Mouse (Mus musculus) brown adipose tissue, adult 24 weeks (tissue): ENCODE measurements around the gene Cask. TPM values are rescaled to one million over a fixed set of nuclear protein-coding genes. Genes with fewer than 3 reads are reported as not detected.
A peak's percentile ranks its signal among the peaks of the same experiment; 100 is the strongest.

Experiments
- H3K27ac ChIP-seq: fragments of 200-500 bp; replicated peaks from 2 replicates; pipeline ENCODE4 v1.5.1; 2012; ENCODE audit warnings: low read depth, mild to moderate bottlenecking, low read length
- H3K4me1 ChIP-seq: fragments of 200-500 bp; 2 replicates; pipeline ENCODE4 v1.6.1; 2012; ENCODE audit warnings: low read length, mixed read lengths; ENCODE audit not compliant: control insufficient read depth, insufficient read depth, insufficient read length
- H3K4me3 ChIP-seq: fragments of 200-500 bp; 2 replicates; pipeline ENCODE4 v1.5.1; 2012; ENCODE audit warnings: low read depth, mild to moderate bottlenecking, low read length, moderate library complexity; ENCODE audit not compliant: insufficient read depth
- polyA plus RNA-seq: library from polyadenylated mRNA; stranded (reverse); fragments of >200 nt; gene quantifications from 2 replicates; pipeline ENCODE4 v1.2.4, GENCODE M21; 2012; ENCODE audit not compliant: missing spikeins, insufficient read depth, insufficient read length

The Cask gene
- polyA plus RNA-seq: 16.2 and 23.0 TPM in 2 replicates

DNA sequence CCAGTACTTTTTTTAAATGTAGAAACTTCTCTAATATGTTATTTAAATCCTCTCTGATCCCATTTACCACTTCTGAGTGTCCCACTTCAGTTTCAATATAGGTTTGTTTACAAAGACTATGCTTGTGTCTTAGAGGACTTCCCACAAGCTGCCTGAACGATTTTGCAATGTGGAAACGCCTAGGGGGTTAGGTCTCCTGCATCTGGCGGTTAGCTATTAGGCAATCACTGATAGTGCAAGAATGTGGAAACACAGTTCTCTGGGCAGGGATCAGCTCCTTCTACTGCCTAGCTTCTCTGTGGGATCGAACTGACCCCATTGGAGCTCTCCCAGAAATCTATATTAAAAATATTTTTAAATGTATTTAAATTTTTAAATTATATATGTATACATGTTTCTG, at the start of gene Cask:
Gene Cask, minus strand, starts transcription at position 83 of the 400 bp plus-strand sequence.
- H3K4me3 ChIP-seq: no peak within 1 kb of the TSS
- H3K4me1 ChIP-seq: no peaks in the 10 kb centered on the region
- no peak within 1 kb of the TSS for H3K27ac ChIP-seq

DNA sequence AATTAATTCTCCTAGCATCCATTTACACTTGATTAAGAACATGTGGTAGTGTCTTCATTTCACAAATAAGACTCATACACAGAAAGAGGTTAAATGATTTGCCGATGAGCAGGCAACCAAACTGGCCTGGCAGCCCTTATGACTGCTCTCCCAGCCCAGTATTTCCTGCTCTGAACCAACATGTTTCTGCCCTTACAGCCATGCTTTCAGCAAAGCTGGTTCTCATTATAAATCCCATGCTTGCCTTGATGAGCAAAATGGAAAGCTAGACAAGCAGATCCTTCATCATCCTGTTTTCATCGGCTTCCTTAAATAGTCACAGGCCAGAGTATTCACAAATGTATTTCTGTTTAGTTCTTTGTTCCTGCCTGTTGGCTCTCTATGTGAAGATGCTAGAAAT, 38.8 kb upstream of the Cask start:
- no peaks in the 10 kb centered on the region for H3K4me1 ChIP-seq

GRCm38 (mm10) chrX:13884348-13884747, 33.2 kb upstream of the Cask start:
- no peak overlapping the region for H3K4me3 ChIP-seq
- no peaks in the 10 kb centered on the region for H3K4me1 ChIP-seq

More for the DNA sequence above, 38.8 kb upstream of the Cask start:
- no peak overlapping the region for H3K4me3 ChIP-seq
- H3K27ac ChIP-seq: no peak overlapping the region

GRCm38 (mm10) chrX:13881969-13882368, 30.8 kb upstream of the Cask start:
- Histone ChIP-seq H3K4me3 (no peak overlapping the region), H3K27ac (no peak overlapping the region), H3K4me1 (no peaks in the 10 kb centered on the region; the same call in 1 of the 2 replicates)

More at GRCm38 (mm10) chrX:13884348-13884747, 33.2 kb upstream of the Cask start:
- H3K27ac ChIP-seq: no peak overlapping the region

DNA sequence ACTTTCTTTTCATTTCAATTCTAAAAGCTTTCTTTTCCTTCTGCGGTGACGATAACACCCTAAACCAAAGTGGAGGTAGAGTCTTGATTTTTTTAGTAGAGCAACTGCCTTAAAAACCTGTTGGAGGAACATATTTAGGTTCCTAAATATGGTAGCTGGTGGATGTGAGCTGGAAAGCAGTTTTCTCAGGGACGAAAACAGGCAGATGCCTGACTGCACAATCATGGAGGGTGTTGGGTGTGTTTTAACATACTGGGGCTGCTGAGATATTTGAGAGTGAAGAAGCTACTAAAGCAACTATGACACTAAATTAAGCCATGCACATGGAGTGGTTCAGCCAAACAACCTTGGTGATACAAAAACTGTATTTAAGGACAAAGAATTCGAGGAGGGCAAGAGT, 9.0 kb upstream of the Cask start:
- Histone ChIP-seq H3K4me1 (no peaks in the 10 kb centered on the region), H3K4me3 (no peak overlapping the region), H3K27ac (no peak overlapping the region)

DNA sequence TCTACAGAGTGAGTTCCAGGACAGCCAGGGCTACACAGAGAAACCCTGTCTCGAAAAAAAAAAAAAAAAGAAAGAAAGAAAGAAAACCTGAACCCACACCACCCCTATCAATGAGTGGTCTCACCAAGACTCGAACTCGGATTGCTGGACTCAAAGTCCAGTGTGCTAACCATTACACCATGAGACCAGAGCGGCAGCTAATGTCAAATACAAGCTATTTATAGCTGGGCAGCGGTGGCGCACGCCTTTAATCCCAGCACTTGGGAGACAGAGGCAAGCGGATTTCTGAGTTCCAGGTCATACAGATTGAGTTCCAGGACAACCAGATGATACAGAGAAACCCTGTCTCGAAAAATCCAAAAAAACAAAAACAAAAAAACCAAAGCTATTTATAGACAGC, 7.9 kb upstream of the Cask start:
- no peak overlapping the region for H3K27ac ChIP-seq
- no peaks in the 10 kb centered on the region for H3K4me1 ChIP-seq
- H3K4me3 ChIP-seq: no peak overlapping the region

DNA sequence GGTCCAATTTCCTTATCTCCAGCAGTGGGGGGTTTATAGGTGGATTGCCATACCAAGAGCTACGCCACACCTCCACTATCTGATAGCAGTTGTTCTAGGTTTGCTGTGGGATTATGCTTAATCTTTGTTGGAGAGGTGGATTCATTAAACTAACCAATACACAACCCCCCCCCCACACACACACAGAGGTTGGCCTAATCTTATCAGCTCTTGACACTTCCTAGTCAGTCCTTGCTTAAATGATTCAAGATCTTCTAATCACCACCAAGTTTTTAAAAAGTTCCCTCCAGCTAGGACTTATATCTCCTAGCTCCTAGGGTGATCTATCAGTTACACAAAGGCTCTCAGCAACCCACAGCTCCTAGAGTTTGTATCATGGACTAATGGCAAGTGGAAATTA, 2.7 kb downstream of the Cask start:
- H3K4me3 ChIP-seq: no peak overlapping the region

DNA sequence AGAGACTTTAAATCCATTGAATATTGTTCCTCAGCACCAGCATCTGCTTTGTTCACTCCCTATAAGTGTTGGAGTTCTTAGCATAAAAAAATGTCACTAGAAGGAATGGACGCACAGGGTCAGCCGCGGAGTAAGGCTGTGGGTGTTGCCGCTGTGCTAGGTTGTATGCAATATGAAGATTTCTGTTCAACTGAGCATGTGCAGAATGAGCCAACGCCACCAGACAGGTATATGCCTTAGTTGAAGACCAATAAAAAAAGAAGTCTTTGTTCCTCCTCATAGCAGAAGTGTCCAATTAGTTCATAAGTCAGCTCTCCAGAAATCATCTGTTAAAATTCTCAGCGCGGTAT, 3.7 kb downstream of the Cask start:
- H3K4me1 ChIP-seq: no peaks in the 10 kb centered on the region
- H3K27ac ChIP-seq: peak overlapping the region; percentile 81
- peak overlapping the region; percentile 88 for H3K4me3 ChIP-seq

More for the DNA sequence above, 2.7 kb downstream of the Cask start:
- Histone ChIP-seq H3K4me1 (no peaks in the 10 kb centered on the region), H3K27ac (no peak overlapping the region)

DNA sequence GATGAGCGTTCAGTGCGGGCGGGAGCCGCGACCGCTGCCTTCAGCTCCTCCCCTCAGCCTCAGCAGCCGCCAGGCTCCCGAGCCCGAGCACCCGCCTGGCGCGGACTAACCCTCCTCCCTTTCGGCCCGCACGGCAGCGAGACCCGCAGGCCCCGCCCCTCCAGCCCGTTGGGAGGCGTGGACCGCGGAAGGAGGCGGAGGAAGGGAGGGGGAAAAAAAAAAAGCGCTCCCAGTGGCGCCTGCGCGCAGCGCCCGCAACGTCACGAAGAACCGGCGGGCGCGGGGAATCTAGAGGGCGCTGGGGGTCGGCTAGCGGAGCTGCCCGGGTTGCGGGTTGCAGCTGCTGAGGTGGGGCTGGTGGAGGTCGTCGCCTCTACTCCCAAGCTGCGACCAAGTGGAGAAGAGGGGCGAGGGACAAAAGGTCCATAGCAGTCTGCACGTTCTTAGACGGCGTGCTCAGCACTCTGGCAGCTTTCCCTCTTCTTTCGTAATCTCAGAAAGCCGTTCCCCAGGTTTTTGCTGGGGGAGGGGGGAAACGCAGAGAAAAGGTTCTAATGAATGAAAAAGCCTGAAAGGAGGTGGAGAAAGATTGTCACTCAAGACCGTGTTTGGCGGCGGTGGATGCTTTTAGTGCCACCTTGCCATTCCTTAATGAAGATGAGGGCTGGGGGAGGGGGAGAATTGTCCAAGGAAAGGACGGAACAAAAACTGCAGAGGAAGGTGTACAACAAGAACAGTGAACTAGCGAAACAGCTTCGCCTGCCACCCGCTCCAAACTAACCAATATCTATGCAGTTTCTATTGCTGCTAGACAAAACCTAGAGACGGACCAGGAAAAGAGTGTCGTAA, 4.3 kb downstream of the Cask start:
- Histone ChIP-seq H3K4me3 (peak overlapping the region; percentile 88), H3K27ac (peak overlapping the region; percentile 81), H3K4me1 (no peaks in the 10 kb centered on the region)

DNA sequence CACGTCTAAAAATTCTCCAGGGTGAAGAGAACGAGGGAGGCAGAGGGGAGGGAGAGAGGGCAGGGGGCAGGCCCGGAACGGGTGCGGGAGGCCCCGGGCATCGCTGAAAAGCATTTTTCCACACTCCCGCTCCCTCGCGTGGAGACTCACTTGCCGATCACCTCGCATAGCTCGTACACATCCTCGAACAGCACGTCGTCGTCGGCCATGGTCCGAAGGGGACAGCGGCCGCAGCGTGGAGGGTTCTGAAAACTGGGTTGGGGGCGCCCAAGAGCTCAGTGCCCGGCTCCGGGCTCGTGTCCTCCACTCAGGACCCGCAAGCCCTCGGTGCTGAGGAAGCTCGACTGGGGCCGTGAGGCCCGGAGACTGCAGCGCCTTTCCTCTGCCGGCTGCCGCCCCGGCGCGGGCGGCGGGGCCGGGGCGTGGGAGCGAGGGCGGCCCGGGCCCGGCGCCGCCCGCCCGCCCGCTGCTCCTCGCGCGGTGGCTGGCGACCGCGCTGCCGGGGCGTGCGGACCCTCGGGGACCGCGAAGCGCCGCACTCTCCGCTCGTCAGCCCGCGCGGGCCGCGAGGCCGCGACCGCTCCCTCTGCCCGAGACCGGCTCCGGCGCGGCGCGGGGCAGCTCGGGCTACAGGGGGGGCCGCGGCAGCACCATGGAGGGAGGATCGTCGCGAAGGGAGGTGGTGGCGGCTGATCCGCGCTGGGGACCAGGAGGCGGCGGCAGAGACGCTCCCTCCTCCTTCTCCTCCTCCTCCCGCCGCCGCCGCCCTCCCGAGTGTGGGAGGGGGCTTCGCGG, 5.1 kb downstream of the Cask start:
- Histone ChIP-seq H3K4me1 (no peaks in the 10 kb centered on the region), H3K27ac (peak overlapping the region; percentile 68), H3K4me3 (peak overlapping the region; percentile 88)

GRCm38 (mm10) chrX:13845141-13845857, 5.9 kb downstream of the Cask start:
- Histone ChIP-seq H3K27ac (peak overlapping the region; percentile 60; the same call in 1 of the 2 replicates), H3K4me1 (no peaks in the 10 kb centered on the region), H3K4me3 (peak overlapping the region; percentile 88)

DNA sequence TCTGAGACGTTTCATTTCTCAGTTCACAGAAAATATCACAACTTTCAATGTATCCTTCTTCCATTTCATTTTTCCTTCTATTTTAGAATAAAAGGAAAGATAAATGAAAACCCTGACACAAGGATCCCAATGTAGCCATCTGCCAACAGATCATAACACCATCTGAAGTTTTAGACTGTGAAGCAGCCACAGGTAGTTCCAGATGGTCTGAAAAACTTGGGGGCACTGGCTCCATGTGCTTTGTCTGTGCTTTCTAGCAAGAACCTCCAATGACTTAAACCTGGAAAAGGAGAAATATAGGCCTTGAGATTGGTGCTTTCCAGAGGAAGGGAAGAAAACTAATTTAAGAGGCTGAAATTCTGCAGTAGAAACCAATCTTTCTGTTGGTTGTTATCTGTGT, 28.4 kb downstream of the Cask start:
- Histone ChIP-seq H3K27ac (no peak overlapping the region), H3K4me1 (no peaks in the 10 kb centered on the region), H3K4me3 (no peak overlapping the region)

DNA sequence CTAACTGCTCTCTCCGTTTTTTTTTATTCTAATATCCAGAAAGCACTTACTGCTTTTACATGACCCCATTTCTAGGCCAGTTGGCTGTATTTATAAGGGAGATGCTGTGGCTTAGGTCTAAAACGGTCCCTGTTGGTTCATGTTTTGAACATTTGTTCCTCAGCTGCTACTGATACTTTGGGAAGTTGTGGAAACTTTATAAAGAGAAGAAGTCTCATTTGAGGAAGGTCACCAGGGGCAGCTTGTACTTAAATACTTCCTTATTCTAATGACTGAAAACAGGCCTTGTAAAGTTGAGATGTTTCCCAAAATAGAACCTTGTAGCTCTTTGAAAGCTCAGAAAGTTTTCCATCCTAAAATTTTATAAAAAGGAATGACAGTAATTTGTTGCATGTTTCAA, 52.4 kb downstream of the Cask start:
- no peak overlapping the region for H3K4me3 ChIP-seq
- no peak overlapping the region for H3K27ac ChIP-seq
- no peaks in the 10 kb centered on the region for H3K4me1 ChIP-seq

DNA sequence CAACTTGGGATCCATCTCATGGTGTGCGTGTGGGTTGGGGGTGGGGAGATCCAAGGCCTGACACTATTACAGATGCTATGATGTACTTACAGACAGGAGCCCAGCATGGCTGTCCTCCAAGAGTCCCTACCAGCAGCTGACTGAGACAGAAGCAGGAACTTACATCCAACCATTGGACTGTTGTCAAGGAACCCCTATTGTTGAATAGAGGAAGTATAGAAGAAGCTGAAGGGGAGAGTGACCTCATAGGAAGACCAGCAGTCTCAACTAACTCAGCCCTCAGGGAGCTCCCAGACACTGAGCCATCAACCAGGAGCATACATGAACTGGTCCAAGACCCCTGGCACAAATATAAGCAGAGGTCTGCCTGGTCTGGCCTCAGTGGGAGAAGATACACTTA, 85.5 kb downstream of the Cask start:
- H3K4me1 ChIP-seq: no peaks in the 10 kb centered on the region
- H3K4me3 ChIP-seq: no peak overlapping the region
- no peak overlapping the region for H3K27ac ChIP-seq

- Histone ChIP-seq H3K27ac (no peak overlapping the region), H3K4me1 (no peaks in the 10 kb centered on the region)
These were observed 86.1 kb downstream of the Cask start for GRCm38 (mm10) chrX:13765024-13765423.

More at GRCm38 (mm10) chrX:13765024-13765423, 86.1 kb downstream of the Cask start:
- H3K4me3 ChIP-seq: no peak overlapping the region
